Mouse (Mus musculus) embryonic facial prominence, embryonic 14.5 days (tissue): ENCODE results near the gene Ddit4l. TPM values are rescaled to one million over a fixed set of nuclear protein-coding genes. Genes with fewer than 3 reads are reported as not detected.
A peak's percentile ranks its signal among the peaks of the same experiment; 100 is the strongest.
"Not testable (repeated sequence)": the region's sequence is repeated elsewhere in the genome, so short reads cannot be mapped to it uniquely, and the experiment has no call there.

Experiments
- ATAC-seq: fragments of 200-750 bp; cut with Nextera tagmentation; 2 replicates; pipeline ENCODE4 v1.8.0; 2017; ENCODE audit warnings: low read depth, moderate number of reproducible peaks, moderate TSS enrichment
- DNase-seq: peaks from one replicate; pipeline ENCODE4 v3.0.0-alpha.2; 2015; ENCODE audit warnings: low spot score
- H3K27ac ChIP-seq: fragments of 300-500 bp; sonication (generic); replicated peaks from 2 replicates; pipeline ENCODE4 v1.5.1; 2014; ENCODE audit warnings: low read depth, mild to moderate bottlenecking, low read length, moderate library complexity
- H3K27me3 ChIP-seq: fragments of 300-500 bp; sonication (generic); replicated peaks from 2 replicates; pipeline ENCODE4 v1.6.1; 2014; ENCODE audit warnings: low read length; ENCODE audit not compliant: control insufficient read depth, insufficient read depth
- H3K36me3 ChIP-seq: fragments of 300-500 bp; sonication (generic); 2 replicates; pipeline ENCODE4 v1.6.1; 2014; ENCODE audit warnings: low read length, mixed read lengths; ENCODE audit not compliant: control insufficient read depth, insufficient read depth
- H3K4me1 ChIP-seq: fragments of 300-500 bp; sonication (generic); 2 replicates; pipeline ENCODE4 v1.6.1; 2014; ENCODE audit warnings: antibody characterized with exemption, low read length; ENCODE audit not compliant: control insufficient read depth, insufficient read depth
- H3K4me2 ChIP-seq: fragments of 300-500 bp; sonication (generic); 2 replicates; pipeline ENCODE4 v1.6.1; 2014; ENCODE audit warnings: low read depth, mild to moderate bottlenecking, low read length, moderate library complexity, mixed read lengths
- H3K4me3 ChIP-seq: fragments of 300-500 bp; sonication (generic); 2 replicates; pipeline ENCODE4 v1.5.1; 2014; ENCODE audit warnings: low read depth, mild to moderate bottlenecking, low read length
- H3K9ac ChIP-seq: fragments of 300-500 bp; sonication (generic); 2 replicates; pipeline ENCODE4 v1.6.1; 2014; ENCODE audit warnings: low read depth, mild to moderate bottlenecking, low read length, moderate library complexity, mixed read lengths
- H3K9me3 ChIP-seq: fragments of 300-500 bp; sonication (generic); 2 replicates; pipeline ENCODE4 v1.6.1; 2016; ENCODE audit warnings: low read length; ENCODE audit not compliant: control insufficient read depth
- WGBS: fragments of 180-500 bp; shearing (Covaris S2); extraction: QIAGEN DNeasy Blood & Tissue Kit; methylation state at CpG from one replicate; pipeline ENCODE4 v1.1.7; 2014; 5-methylcytosine and 5-hydroxymethylcytosine counted together
- polyA plus RNA-seq: library from polyadenylated mRNA; unstranded; fragments of >200 nt; fragmentation: Nextera tagmentation; extraction: Ambion mirVana; gene quantifications from 2 replicates; pipeline ENCODE4 v1.2.1, GENCODE M21; 2014

The Ddit4l gene
- polyA plus RNA-seq, 1 experiment from 2014 or later: 32.4 TPM

DNA sequence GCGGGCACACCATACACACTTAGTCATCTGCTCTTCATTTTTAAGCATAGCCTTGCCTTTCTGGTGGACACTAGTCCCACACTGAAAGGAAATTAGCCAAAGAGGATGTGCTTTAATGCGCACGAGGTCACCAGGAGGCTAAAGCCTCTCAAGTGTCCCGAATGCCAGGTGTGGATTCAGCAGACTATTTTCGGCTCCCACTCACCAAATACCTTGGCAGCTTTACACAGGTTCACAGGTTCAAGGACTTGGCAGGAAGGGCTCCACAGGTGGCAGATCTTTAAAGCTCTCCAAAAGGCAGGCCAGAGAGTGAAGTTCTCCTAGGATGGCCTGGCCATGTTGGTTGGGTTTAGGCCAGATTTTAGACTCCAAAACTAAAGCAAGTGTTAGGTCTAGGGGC, 19.8 kb downstream of the Ddit4l start:
- H3K4me2 ChIP-seq: no peak overlapping the region
- H3K4me1 ChIP-seq: no peaks in the 10 kb centered on the region
- H3K27ac ChIP-seq: no peak overlapping the region
- no peak overlapping the region for H3K9ac ChIP-seq
- no peak overlapping the region for H3K4me3 ChIP-seq
- no peaks in the 10 kb centered on the region for H3K36me3 ChIP-seq
- no peak for ATAC-seq
- H3K27me3 ChIP-seq: no peaks in the 10 kb centered on the region
- whole genome bisulfite sequencing: 82% methylated on average over 5 of the region's 5 CpGs
- no peaks in the 10 kb centered on the region for H3K9me3 ChIP-seq
- DNase-seq: no peak

DNA sequence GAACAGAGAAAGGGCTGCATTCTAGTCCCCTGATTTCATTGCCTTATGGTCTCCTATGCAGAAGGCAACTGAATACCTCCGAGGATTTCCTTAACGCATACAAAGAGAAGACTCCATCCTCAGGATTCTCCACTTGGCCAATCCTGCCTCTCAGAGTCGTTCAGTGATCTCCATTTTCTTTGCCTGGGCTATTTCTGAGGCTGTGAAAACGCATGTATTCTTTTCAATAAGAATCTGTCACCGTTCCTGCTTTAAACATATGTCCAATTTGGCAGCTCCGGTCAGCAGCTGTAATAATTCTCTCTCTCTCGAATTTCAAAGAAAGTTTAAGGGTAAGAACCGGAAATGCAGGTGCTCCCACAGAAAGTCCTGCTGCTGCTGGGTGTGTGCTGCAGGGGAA, 20.7 kb downstream of the Ddit4l start:
- no peak overlapping the region for H3K9ac ChIP-seq
- 36% methylated on average over 8 of the region's 8 CpGs for WGBS
- no peaks in the 10 kb centered on the region for H3K36me3 ChIP-seq
- H3K27me3 ChIP-seq: no peaks in the 10 kb centered on the region
- ATAC-seq (no peak), DNase-seq (no peak)
- no peaks in the 10 kb centered on the region for H3K9me3 ChIP-seq
- no peak overlapping the region for H3K4me2 ChIP-seq
- H3K27ac ChIP-seq: no peak overlapping the region
- 0 out of 2 replicates have a peak, but pooled peaks cover 2% of the 10 kb centered on the region for H3K4me1 ChIP-seq
- H3K4me3 ChIP-seq: no peak overlapping the region

DNA sequence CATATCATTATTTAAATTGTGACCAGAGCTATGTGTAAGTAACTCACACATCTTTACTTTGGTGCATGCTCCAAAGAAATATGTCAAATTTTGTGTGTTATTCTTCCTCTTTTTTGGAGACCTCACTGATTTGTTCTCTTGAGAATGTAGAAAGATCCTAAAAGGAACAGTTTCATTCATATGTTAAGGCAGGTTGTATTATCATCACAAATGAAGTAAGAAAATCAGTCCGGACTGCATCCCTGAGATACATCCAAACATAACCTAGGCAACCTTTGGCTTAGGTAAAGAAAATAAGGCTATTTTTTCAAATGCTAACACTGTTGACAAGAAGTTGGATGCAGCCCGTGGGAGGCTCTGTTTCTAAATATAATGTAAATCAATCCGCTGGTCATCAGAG, 21.2 kb downstream of the Ddit4l start:
- Histone ChIP-seq H3K9me3 (no peaks in the 10 kb centered on the region), H3K27me3 (no peaks in the 10 kb centered on the region), H3K4me3 (no peak overlapping the region), H3K4me2 (no peak overlapping the region), H3K9ac (no peak overlapping the region), H3K36me3 (no peaks in the 10 kb centered on the region), H3K27ac (no peak overlapping the region), H3K4me1 (0 out of 2 replicates have a peak, but pooled peaks cover 3% of the 10 kb centered on the region)
- WGBS: 62% methylated on average over 3 of the region's 3 CpGs
- ATAC-seq (no peak), DNase-seq (no peak)

DNA sequence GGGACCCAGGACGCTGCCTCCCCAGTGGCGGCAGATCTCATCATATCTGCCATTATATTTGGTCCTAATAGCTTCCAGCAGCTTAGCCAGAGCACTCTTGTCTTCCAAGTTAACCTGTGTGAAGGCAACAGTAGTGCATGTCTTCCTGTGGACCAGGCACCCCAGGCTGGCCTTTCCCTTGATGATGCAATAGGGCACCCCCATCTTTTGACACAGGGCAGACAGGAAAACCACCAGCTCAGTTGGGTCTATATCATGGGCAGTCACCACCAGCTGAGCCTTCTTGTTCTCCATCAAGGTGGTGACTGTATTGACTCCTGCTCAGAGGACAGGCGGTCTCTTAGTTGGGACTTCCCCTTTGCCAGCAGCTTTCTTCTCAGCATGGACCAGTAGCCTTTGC, 22.7 kb downstream of the Ddit4l start:
- ATAC-seq: no peak
- no peak for DNase-seq

DNA sequence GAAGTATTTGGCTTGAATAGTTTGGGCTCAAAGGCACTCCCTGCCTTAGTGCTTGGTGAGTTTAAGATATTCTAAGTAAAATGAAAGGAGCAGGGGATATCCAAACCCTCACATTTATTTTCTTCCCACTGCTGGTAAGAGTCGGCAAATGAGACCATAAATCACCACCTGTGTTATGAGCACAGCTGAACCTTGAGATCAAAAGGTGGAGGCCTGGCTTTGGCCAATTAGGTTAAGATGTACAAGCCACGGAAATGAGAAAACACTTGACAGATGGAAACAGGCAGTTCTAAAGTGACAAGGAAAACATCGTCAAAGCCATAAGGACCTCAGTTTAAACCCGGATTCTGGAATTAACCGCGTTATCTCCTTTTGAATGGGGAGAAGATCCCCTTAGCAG, 23.5 kb downstream of the Ddit4l start:
- Histone ChIP-seq H3K27ac (no peak overlapping the region), H3K36me3 (no peaks in the 10 kb centered on the region), H3K9me3 (no peaks in the 10 kb centered on the region), H3K9ac (no peak overlapping the region), H3K4me1 (peaks cover 7% of the 10 kb centered on the region; the same call in 1 of the 2 replicates), H3K4me2 (no peak overlapping the region), H3K4me3 (no peak overlapping the region), H3K27me3 (no peaks in the 10 kb centered on the region)
- no peak for ATAC-seq
- DNase-seq: no peak
- 48% methylated on average over 6 of the region's 6 CpGs for WGBS

More for the DNA sequence above, 22.7 kb downstream of the Ddit4l start:
- H3K9ac ChIP-seq: no peak overlapping the region
- H3K27me3 ChIP-seq: no peaks in the 10 kb centered on the region
- H3K4me2 ChIP-seq: no peak overlapping the region
- no peak overlapping the region for H3K4me3 ChIP-seq
- no peaks in the 10 kb centered on the region for H3K36me3 ChIP-seq
- H3K9me3 ChIP-seq: no peaks in the 10 kb centered on the region
- H3K4me1 ChIP-seq: peaks cover 7% of the 10 kb centered on the region; the same call in 1 of the 2 replicates
- 94% methylated on average over 3 of the region's 3 CpGs for WGBS
- H3K27ac ChIP-seq: no peak overlapping the region

DNA sequence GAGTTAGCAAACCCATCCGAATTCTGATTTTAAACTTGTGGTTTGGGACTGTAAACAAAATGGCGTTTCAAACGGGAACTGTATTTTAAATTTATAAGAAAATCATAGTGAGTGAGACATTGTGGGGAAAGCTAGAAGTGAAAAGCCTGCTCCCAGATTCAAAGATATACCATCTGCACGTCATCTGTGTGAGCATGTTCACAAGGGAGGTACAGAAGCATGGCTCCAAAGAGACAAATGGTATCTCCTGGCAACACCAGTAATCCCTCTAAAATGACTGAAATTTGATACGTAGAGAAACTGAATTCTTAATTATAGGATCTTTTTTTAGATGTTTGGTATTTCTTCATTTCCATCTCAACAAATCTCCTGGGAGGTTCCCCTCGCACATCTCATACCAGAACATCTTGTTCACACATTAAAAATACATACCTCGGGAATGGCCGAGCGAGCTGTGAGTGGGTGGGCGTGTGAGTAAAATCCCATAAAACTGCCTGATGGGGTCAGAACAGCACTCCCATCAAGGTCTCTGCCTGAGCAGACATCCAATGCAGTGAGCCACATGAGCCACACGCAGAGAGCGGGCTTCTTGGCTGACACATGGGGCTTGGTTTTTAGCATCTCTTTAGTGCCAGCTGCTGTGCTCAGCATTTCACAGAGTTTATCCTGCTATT, 26.2 kb downstream of the Ddit4l start:
- Histone ChIP-seq H3K9ac (no peak overlapping the region), H3K4me2 (no peak overlapping the region), H3K27me3 (no peaks in the 10 kb centered on the region), H3K36me3 (no peaks in the 10 kb centered on the region), H3K27ac (no peak overlapping the region; the same call in 1 of the 2 replicates), H3K9me3 (no peaks in the 10 kb centered on the region), H3K4me3 (no peak overlapping the region), H3K4me1 (peaks cover 7% of the 10 kb centered on the region; the same call in 1 of the 2 replicates)
- WGBS: 55% methylated on average over 12 of the region's 12 CpGs
- ATAC-seq (peak; percentile 78), DNase-seq (peak; percentile 69)

DNA sequence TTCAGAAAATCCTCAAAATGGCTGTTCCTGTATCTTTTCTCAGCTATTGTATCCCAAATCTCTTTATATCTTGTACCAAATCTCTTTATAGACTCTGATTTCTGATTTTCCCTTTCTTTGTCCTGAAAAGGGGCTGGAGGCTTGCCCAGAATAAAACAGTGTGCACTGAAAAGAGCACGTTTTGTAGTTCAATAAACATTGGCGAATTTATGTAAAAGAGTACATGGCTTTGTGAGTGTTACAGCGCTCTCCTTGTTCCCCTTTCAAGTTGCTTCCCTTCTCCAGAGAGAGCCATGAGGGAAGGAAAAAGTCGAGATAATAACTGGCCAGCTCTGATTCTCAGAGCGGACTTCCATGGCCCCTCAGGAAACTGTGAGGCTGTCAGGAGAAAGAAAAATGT, 27.7 kb downstream of the Ddit4l start:
- DNase-seq (no peak), ATAC-seq (no peak)
- no peaks in the 10 kb centered on the region for H3K36me3 ChIP-seq
- H3K4me3 ChIP-seq: no peak overlapping the region
- 62% methylated on average over 5 of the region's 5 CpGs for WGBS
- no peaks in the 10 kb centered on the region for H3K9me3 ChIP-seq
- peaks cover 7% of the 10 kb centered on the region; the same call in 1 of the 2 replicates for H3K4me1 ChIP-seq
- H3K9ac ChIP-seq: no peak overlapping the region
- H3K4me2 ChIP-seq: no peak overlapping the region
- no peak overlapping the region for H3K27ac ChIP-seq
- H3K27me3 ChIP-seq: no peaks in the 10 kb centered on the region

DNA sequence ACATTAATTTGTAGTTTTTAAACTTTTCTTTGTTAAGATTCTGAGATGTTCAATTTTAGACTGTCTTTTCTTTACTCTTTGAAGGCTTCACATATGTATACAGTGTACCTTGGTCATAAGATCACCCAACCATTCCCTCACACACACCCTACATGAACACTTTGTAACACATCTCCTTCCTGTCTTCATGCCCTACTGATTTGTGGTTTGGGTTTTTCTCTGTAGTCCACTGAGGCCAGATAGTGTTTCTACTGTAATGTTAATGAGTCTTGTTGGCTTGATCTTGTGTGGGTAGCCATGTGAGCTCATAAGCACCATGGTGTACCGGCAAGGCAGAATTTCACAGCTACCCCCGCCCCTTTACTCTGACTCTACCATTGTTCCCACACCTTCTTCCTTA, 31.4 kb downstream of the Ddit4l start:
- DNase-seq (no peak), ATAC-seq (no peak)
- H3K4me1 ChIP-seq: peaks cover 2% of the 10 kb centered on the region; the same call in 1 of the 2 replicates
- H3K36me3 ChIP-seq: no peaks in the 10 kb centered on the region
- no peaks in the 10 kb centered on the region for H3K27me3 ChIP-seq
- no peak overlapping the region for H3K27ac ChIP-seq
- H3K9me3 ChIP-seq: no peaks in the 10 kb centered on the region
- H3K4me3 ChIP-seq: no peak overlapping the region
- no peak overlapping the region for H3K9ac ChIP-seq
- H3K4me2 ChIP-seq: no peak overlapping the region
- WGBS: 84% methylated on average over 2 of the region's 2 CpGs

DNA sequence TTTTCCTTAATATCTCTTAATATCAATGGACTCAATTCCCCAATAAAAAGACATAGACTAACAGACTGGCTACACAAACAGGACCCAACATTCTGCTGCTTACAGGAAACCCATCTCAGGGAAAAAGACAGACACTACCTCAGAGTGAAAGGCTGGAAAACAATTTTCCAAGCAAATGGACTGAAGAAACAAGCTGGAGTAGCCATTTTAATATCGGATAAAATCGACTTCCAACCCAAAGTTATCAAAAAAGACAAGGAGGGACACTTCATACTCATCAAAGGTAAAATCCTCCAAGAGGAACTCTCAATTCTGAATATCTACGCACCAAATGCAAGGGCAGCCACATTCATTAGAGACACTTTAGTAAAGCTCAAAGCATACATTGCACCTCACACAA, 49.8 kb downstream of the Ddit4l start, which contains the start of gene Gm21962:
Gene Gm21962, plus strand, starts transcription at position 301 of the 400 bp plus-strand sequence.
- H3K36me3 ChIP-seq, H3K27ac ChIP-seq, H3K9me3 ChIP-seq, H3K27me3 ChIP-seq, H3K9ac ChIP-seq, DNase-seq, H3K4me2 ChIP-seq, ATAC-seq, H3K4me3 ChIP-seq, H3K4me1 ChIP-seq: not testable (repeated sequence)
- WGBS: no CpG with 5 or more reads among the region's 3 CpGs
